Comparison of ENCODE assay signal across 8 mouse cellular contexts in genomic region chr9:66592708-66593612, GRCm38 (mm10). TPM values are rescaled to one million over a fixed set of nuclear protein-coding genes. Genes with fewer than 3 reads are reported as not detected.
DNase-seq lines count a peak whose midpoint lies in the region; ATAC-seq and TF ChIP-seq lines count a peak whose summit lies in the region.

TSS of gene Usp3 (minus strand) at chr9:66593142.

- peak within 1 kb of the TSS; percentile 71 for H3K4me2 ChIP-seq in embryonic facial prominence, embryonic 15.5 days (replicated peaks)
- peak within 1 kb of the TSS; percentile 81 for H3K4me2 ChIP-seq in kidney, embryonic 14.5 days (replicated peaks; ENCODE audit: low read depth, low read length)
- H3K4me2 ChIP-seq in limb, embryonic 15.5 days: peak within 1 kb of the TSS; percentile 46

- TF ChIP-seq CTCF in bone marrow, adult 2 months (IDR thresholded peaks at IDR 0.05; ENCODE audit: control insufficient read depth, insufficient read depth, low read length): no peak

- H3K9ac ChIP-seq in embryonic facial prominence, embryonic 15.5 days: peak within 1 kb of the TSS; percentile 85
- peak within 1 kb of the TSS; percentile 98 for H3K9ac ChIP-seq in kidney, embryonic 14.5 days (ENCODE audit: low read depth, low read length)
- peak within 1 kb of the TSS; percentile 78 for H3K9ac ChIP-seq in limb, embryonic 15.5 days

- no peaks in the 10 kb centered on the region for H3K27me3 ChIP-seq in embryonic facial prominence, embryonic 15.5 days
- no peaks in the 10 kb centered on the region for H3K27me3 ChIP-seq in kidney, embryonic 14.5 days (ENCODE audit: control insufficient read depth, insufficient read depth, low read length)
- no peaks in the 10 kb centered on the region for H3K27me3 ChIP-seq in limb, embryonic 15.5 days

- H3K4me3 ChIP-seq in bone marrow, adult 2 months (replicated peaks; ENCODE audit: control insufficient read depth, low read depth, low read length): peak within 1 kb of the TSS; percentile 87
- H3K4me3 ChIP-seq in embryonic facial prominence, embryonic 15.5 days (replicated peaks): peak within 1 kb of the TSS; percentile 86
- H3K4me3 ChIP-seq in kidney, embryonic 14.5 days (ENCODE audit: low read length): peak within 1 kb of the TSS; percentile 93
- H3K4me3 ChIP-seq in limb, embryonic 15.5 days: peak within 1 kb of the TSS; percentile 84

- peaks cover 3% of the 10 kb centered on the region for H3K4me1 ChIP-seq in bone marrow, adult 2 months (ENCODE audit: control insufficient read depth, insufficient read depth, low read length)
- peaks cover 41% of the 10 kb centered on the region for H3K4me1 ChIP-seq in embryonic facial prominence, embryonic 15.5 days
- peaks cover 34% of the 10 kb centered on the region for H3K4me1 ChIP-seq in kidney, embryonic 14.5 days (ENCODE audit: control insufficient read depth, insufficient read depth, low read length)
- peaks cover 37% of the 10 kb centered on the region for H3K4me1 ChIP-seq in limb, embryonic 15.5 days

- under 1% methylated on average over 73 of the region's 73 CpGs for WGBS in bone marrow, adult 2 months
- WGBS in embryonic facial prominence, embryonic 15.5 days: under 1% methylated on average over 73 of the region's 73 CpGs
- WGBS in kidney, embryonic 14.5 days: under 1% methylated on average over 73 of the region's 73 CpGs
- WGBS in limb, embryonic 15.5 days: under 1% methylated on average over 73 of the region's 73 CpGs

- DNase-seq in 416B (ENCODE audit: low read depth): peak; percentile 98
- peak; percentile 93 to 95 for DNase-seq in heart, adult 9 months (ENCODE audit: low spot score in 2 of 2)
- peak; percentile 84 to 90 for DNase-seq in monocyte, adult 2 months (ENCODE audit: low read depth in 1 of 2, low spot score in 2 of 2)
- peak; percentile 94 to 96 for DNase-seq in spleen, postnatal 36 days (ENCODE audit: low spot score in 2 of 2)

- peak; percentile 93 for ATAC-seq in embryonic facial prominence, embryonic 15.5 days (ENCODE audit: insufficient number of reproducible peaks, low FRiP score, low TSS enrichment, low read depth)
- ATAC-seq in kidney, embryonic 14.5 days (ENCODE audit: low FRiP score, low TSS enrichment): peak; percentile 94
- peak; percentile 94 for ATAC-seq in limb, embryonic 15.5 days (ENCODE audit: insufficient number of reproducible peaks, low FRiP score, low TSS enrichment, low read depth)

- peak; percentile 53; the same call in 1 of the 2 replicates for TF ChIP-seq POLR2A in bone marrow, adult 2 months (IDR thresholded peaks at IDR 0.05; ENCODE audit: borderline replicate concordance, control insufficient read depth, low read depth, low read length)

- no peaks in the 10 kb centered on the region for H3K36me3 ChIP-seq in embryonic facial prominence, embryonic 15.5 days
- no peaks in the 10 kb centered on the region for H3K36me3 ChIP-seq in kidney, embryonic 14.5 days (ENCODE audit: control insufficient read depth, insufficient read depth, low read length)
- no peaks in the 10 kb centered on the region for H3K36me3 ChIP-seq in limb, embryonic 15.5 days

- no peaks in the 10 kb centered on the region for H3K9me3 ChIP-seq in embryonic facial prominence, embryonic 15.5 days (replicated peaks)
- no peaks in the 10 kb centered on the region for H3K9me3 ChIP-seq in kidney, embryonic 14.5 days (ENCODE audit: control insufficient read depth, low read length)
- no peaks in the 10 kb centered on the region for H3K9me3 ChIP-seq in limb, embryonic 15.5 days

- H3K27ac ChIP-seq in bone marrow, adult 2 months (ENCODE audit: control insufficient read depth, insufficient read depth, low read depth, low read length, poor library complexity): peak within 1 kb of the TSS; percentile 97
- H3K27ac ChIP-seq in embryonic facial prominence, embryonic 15.5 days (replicated peaks): peak within 1 kb of the TSS; percentile 93
- H3K27ac ChIP-seq in kidney, embryonic 14.5 days (ENCODE audit: low read depth, low read length): peak within 1 kb of the TSS; percentile 92
- H3K27ac ChIP-seq in limb, embryonic 15.5 days: peak within 1 kb of the TSS; percentile 94

RNA-seq across cellular contexts. Expression of gene Usp3, which starts in this region (rescaled TPM):
- polyA plus RNA-seq in bone marrow, adult 2 months (2011; ENCODE audit: insufficient read depth, insufficient read length, low replicate concordance, missing spikeins): 12.8 and 33.3 TPM in 2 replicates
- polyA plus RNA-seq in embryonic facial prominence, embryonic 15.5 days (2015; fragmentation: Nextera tagmentation; extraction: Ambion mirVana): 54.0 and 58.9 TPM in 2 replicates
- polyA plus RNA-seq in kidney, embryonic 14.5 days (2014; fragmentation: Nextera tagmentation; extraction: Ambion mirVana): 51.7 and 83.6 TPM in 2 replicates
- polyA plus RNA-seq in limb, embryonic 15.5 days (2015; fragmentation: Nextera tagmentation; extraction: Ambion mirVana): 56.8 and 65.1 TPM in 2 replicates

Comparison
In these comparisons a context has a peak if more than half of its experiments do, and no peak if none do; other contexts are left out.
1. Peak in every context shown above with its lines: DNase-seq, ATAC-seq, H3K4me3 ChIP-seq and H3K27ac ChIP-seq.